Mouse (Mus musculus) CD4-positive naive resting alpha-beta T cell, adult 57 days (primary cell): ENCODE measurements around the gene Olfr773. TPM values are rescaled to one million over a fixed set of nuclear protein-coding genes. Genes with fewer than 3 reads are reported as not detected.

Source experiments
- total RNA-seq: library from RNA; stranded (reverse); gene quantifications from one replicate; pipeline ENCODE4 v1.2.4, GENCODE M21; 2023

Gene Olfr773
- total RNA-seq = not detected

GRCm38 (mm10) chr10:129187319-129187718, at the start of gene Olfr773:
TSS of gene Olfr773 (minus strand) at chr10:129187419.

GRCm38 (mm10) chr10:129235904-129236303, 48.7 kb upstream of the Olfr773 start, which contains the start of gene Olfr774:
TSS of gene Olfr774 (plus strand) at chr10:129236204.

GRCm38 (mm10) chr10:129177821-129178220, 9.4 kb downstream of the Olfr773 start, which contains the start of gene Olfr772:
TSS of gene Olfr772 (minus strand) at chr10:129177921.

DNA sequence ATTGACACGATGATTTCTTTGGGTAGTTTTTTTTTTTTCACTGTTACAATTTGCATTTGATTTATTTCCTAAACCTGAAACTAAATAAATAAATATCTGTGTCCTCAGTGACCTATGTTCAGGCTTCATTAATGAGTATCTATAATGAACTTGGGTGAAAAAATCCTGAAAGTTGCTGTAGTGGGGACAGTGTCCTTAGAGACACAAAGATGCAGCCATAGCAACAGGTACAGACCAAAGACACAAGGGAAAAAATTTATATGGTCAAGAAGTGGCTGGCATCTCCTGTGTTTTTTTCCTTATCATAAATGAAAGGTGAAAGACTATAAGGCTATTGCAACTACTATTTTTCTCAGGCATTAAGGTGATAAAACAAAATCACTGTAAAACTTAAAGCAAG, 22.6 kb downstream of the Olfr773 start, which contains the start of gene Olfr771:
TSS of gene Olfr771 (minus strand) at position 101 of the 400 bp plus-strand sequence.

GRCm38 (mm10) chr10:129138898-129139297, 48.3 kb downstream of the Olfr773 start, which contains the start of gene Olfr770:
TSS of gene Olfr770 (minus strand) at chr10:129138998.

Other genes with a start within 250 kb of the Olfr773 start
- not detected for gene Mettl7b, start 226.4 kb downstream of the Olfr773 start, total RNA-seq
- 2.8 TPM for gene Olfr9, start 198.0 kb downstream of the Olfr773 start, total RNA-seq
- not detected for gene Olfr763, start 176.6 kb downstream of the Olfr773 start, total RNA-seq
- gene Olfr764-ps1, start 147.5 kb downstream of the Olfr773 start, total RNA-seq = not detected
- not detected for gene Olfr765, start 137.4 kb downstream of the Olfr773 start, total RNA-seq
- not detected for gene Olfr766-ps1, start 118.4 kb downstream of the Olfr773 start, total RNA-seq
- not detected for gene Olfr767, start 104.5 kb downstream of the Olfr773 start, total RNA-seq
- not detected for gene Olfr768, start 88.0 kb downstream of the Olfr773 start, total RNA-seq
- not detected for gene Olfr769, start 69.6 kb downstream of the Olfr773 start, total RNA-seq
- not detected for gene Olfr770, start 48.4 kb downstream of the Olfr773 start, total RNA-seq
- gene Olfr771, start 22.7 kb downstream of the Olfr773 start, total RNA-seq = not detected
- not detected for gene Olfr772, start 9.5 kb downstream of the Olfr773 start, total RNA-seq
- not detected for gene Olfr774, start 48.8 kb upstream of the Olfr773 start, total RNA-seq
- gene Olfr775, start 61.0 kb upstream of the Olfr773 start, total RNA-seq = not detected
- not detected for gene Olfr776, start 71.7 kb upstream of the Olfr773 start, total RNA-seq
- gene Olfr777, start 84.1 kb upstream of the Olfr773 start, total RNA-seq = not detected
- gene Olfr780, start 130.7 kb upstream of the Olfr773 start, total RNA-seq = not detected
- not detected for gene Olfr781, start 141.4 kb upstream of the Olfr773 start, total RNA-seq
- gene Olfr782, start 161.4 kb upstream of the Olfr773 start, total RNA-seq = not detected
- 0.30 TPM for gene Olfr784, start 196.7 kb upstream of the Olfr773 start, total RNA-seq
- not detected for gene Olfr785, start 218.0 kb upstream of the Olfr773 start, total RNA-seq
- not detected for gene Olfr786, start 239.9 kb upstream of the Olfr773 start, total RNA-seq